Mouse (Mus musculus): ENCODE results near the gene Bin2.

- TF ChIP-seq CTCF (IDR thresholded peaks at IDR 0.05; ENCODE audit: low read depth): no peak
- TF ChIP-seq EP300 (IDR thresholded peaks at IDR 0.05; ENCODE audit: low read depth): no peak
Measured at GRCm38 (mm10) chr15:100628797-100629196, 40.6 kb downstream of the Bin2 start.
